Mouse (Mus musculus): ENCODE results near the gene Cntnap5a. TPM values are rescaled to one million over a fixed set of nuclear protein-coding genes. Genes with fewer than 3 reads are reported as not detected.

Cntnap5a gene
- total and polyA plus RNA-seq, 3 experiments, result not detected

GRCm38 (mm10) chr1:115918396-115918795 is 233.8 kb downstream of the Cntnap5a start:
- Histone ChIP-seq H3K4me1 (ENCODE audit: control insufficient read depth in 1 of 2, insufficient read depth in 2 of 2) (no peaks in the 10 kb centered on the region), H3K4me3 (replicated peaks in 1 of 3; ENCODE audit: low read depth in 2 of 3, low read length in 2 of 3, poor library complexity in 1 of 3) (no peak overlapping the region), H3K4me2 (ENCODE audit: insufficient read depth, low read depth, poor library complexity, severe bottlenecking) (no peak overlapping the region), H3K27me3 (replicated peaks) (no peaks in the 10 kb centered on the region), H3K9ac (ENCODE audit: insufficient read depth, low read depth) (no peak overlapping the region), H3K27ac (ENCODE audit: insufficient read depth, low read depth) (no peak overlapping the region), H3K79me2 (replicated peaks; ENCODE audit: control insufficient read depth, extremely low read depth, insufficient read depth, poor library complexity, severe bottlenecking) (no peaks in the 10 kb centered on the region), H3K36me3 (replicated peaks in 1 of 2; ENCODE audit: control insufficient read depth in 1 of 2, insufficient read depth in 1 of 2, low read length in 1 of 2) (no peaks in the 10 kb centered on the region), H3K9me3 (replicated peaks; ENCODE audit: low read length) (peaks cover 33% of the 10 kb centered on the region)
- dilution Hi-C loops (cut with MboI; ENCODE audit: extremely low pct_ligation_motif_present, extremely low pct_unique_long_range_greater_than_20kb, low sequenced_read_pairs), result no loop called here
- TF ChIP-seq ELF1 (IDR thresholded peaks at IDR 0.05; ENCODE audit: low read depth, low read length) (no peak), MAX (IDR thresholded peaks at IDR 0.05; ENCODE audit: low read length) (no peak), MYC (IDR thresholded peaks at IDR 0.05; ENCODE audit: low read depth, low read length) (no peak), BHLHE40 (IDR thresholded peaks at IDR 0.05; ENCODE audit: low read depth, low read length) (no peak)
- in situ Hi-C loops (cut with MboI; ENCODE audit: low pct_ligation_motif_present, low pct_unique_long_range_greater_than_20kb, low sequenced_read_pairs), result no loop called here
- DNase-seq (ENCODE audit: extremely low read depth), result no peak

DNA sequence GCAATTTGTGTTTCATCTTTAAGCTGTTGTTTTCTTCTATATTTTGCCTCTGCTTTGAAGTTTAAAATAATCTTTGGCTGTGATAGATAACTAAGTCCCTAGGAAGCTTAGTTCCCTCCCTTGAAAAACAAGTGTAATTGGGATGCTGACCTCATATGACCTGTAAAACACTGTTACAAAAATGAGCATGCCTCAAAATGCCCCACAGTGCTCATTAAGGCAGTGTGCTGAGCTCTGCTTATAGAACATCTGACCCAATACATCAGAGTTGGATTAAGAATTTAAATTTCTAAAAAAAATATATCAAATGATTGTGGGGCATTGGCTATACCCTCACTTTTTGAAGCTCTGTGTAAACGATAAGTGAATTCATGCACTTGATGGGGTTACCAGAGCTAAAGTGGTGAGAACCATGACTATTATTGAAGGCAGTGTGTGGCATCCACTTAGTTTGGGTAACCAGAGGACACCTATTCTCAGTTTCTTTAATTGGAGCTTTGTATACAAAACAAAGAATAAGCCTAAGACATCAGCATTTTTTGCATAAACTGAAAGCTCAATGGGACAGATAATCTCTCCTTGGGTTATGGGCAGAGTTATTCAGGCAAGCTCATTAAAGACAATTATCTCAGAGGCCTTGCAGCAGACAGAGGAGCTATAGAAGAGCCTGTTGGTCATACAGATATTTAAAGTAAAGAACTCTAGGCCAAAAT is 241.6 kb downstream of the Cntnap5a start:
- H3K27me3 ChIP-seq (replicated peaks), result no peaks in the 10 kb centered on the region
- H3K27ac ChIP-seq (ENCODE audit: insufficient read depth, low read depth), result no peak overlapping the region
- no peaks in the 10 kb centered on the region for H3K4me1 ChIP-seq (ENCODE audit: control insufficient read depth in 1 of 2, insufficient read depth in 2 of 2)
- H3K36me3 ChIP-seq (replicated peaks in 1 of 2; ENCODE audit: control insufficient read depth in 1 of 2, insufficient read depth in 1 of 2, low read length in 1 of 2), result no peaks in the 10 kb centered on the region
- H3K4me3 ChIP-seq (replicated peaks in 1 of 3; ENCODE audit: low read depth in 2 of 3, low read length in 2 of 3, poor library complexity in 1 of 3), result no peak overlapping the region
- in situ Hi-C loops (cut with MboI; ENCODE audit: low pct_ligation_motif_present, low pct_unique_long_range_greater_than_20kb, low sequenced_read_pairs), result no loop called here
- H3K79me2 ChIP-seq (replicated peaks; ENCODE audit: control insufficient read depth, extremely low read depth, insufficient read depth, poor library complexity, severe bottlenecking), result no peaks in the 10 kb centered on the region
- no peak overlapping the region for H3K9ac ChIP-seq (ENCODE audit: insufficient read depth, low read depth)
- no peak for DNase-seq (ENCODE audit: extremely low read depth)
- H3K9me3 ChIP-seq (replicated peaks; ENCODE audit: low read length), result peaks cover 31% of the 10 kb centered on the region
- dilution Hi-C loops (cut with MboI; ENCODE audit: extremely low pct_ligation_motif_present, extremely low pct_unique_long_range_greater_than_20kb, low sequenced_read_pairs), result no loop called here
- TF ChIP-seq TCF12 (IDR thresholded peaks at IDR 0.05; ENCODE audit: low read depth, low read length) (no peak), MAX (IDR thresholded peaks at IDR 0.05; ENCODE audit: low read length) (no peak), MAFK (IDR thresholded peaks at IDR 0.05; ENCODE audit: insufficient replicate concordance, low read length) (no peak), GABPA (IDR thresholded peaks at IDR 0.05; ENCODE audit: insufficient replicate concordance, low read depth, low read length) (no peak), ELF1 (IDR thresholded peaks at IDR 0.05; ENCODE audit: low read depth, low read length) (no peak), NELFE (IDR thresholded peaks at IDR 0.05; ENCODE audit: low read depth, low read length) (no peak)
- no peak overlapping the region for H3K4me2 ChIP-seq (ENCODE audit: insufficient read depth, low read depth, poor library complexity, severe bottlenecking)

DNA sequence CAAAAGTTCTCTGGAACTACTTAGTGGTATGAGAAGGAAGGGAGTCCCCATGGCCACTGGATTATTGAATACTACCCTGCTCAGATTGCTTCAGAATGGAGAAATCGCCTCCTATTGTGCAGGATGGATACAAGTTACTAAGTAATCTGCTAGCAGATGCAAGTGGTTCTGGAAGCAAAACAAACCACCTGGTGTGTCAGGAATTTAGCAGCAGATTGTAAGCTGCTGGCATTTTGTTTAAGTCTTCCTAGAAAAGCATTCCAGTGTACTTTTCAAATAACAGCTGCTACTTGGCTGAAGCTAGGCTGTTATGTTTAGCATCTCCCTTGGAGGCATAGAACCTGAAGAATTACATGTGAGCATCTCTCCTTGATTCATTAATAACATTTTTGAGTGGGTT is 247.5 kb downstream of the Cntnap5a start:
- TF ChIP-seq NRF1 (IDR thresholded peaks at IDR 0.05; ENCODE audit: low read depth, low read length) (no peak), CTCF (conservative IDR thresholded peaks at IDR 0.05 in 1 of 2, IDR thresholded peaks at IDR 0.05 in 1 of 2; ENCODE audit: low read depth in 2 of 2, low read length in 2 of 2) (no peak), UBTF (IDR thresholded peaks at IDR 0.05; ENCODE audit: low read depth, low read length) (no peak)
- Histone ChIP-seq H3K27me3 (replicated peaks) (no peaks in the 10 kb centered on the region), H3K36me3 (replicated peaks in 1 of 2; ENCODE audit: control insufficient read depth in 1 of 2, insufficient read depth in 1 of 2, low read length in 1 of 2) (no peaks in the 10 kb centered on the region), H3K27ac (ENCODE audit: insufficient read depth, low read depth) (no peak overlapping the region), H3K4me1 (ENCODE audit: control insufficient read depth in 1 of 2, insufficient read depth in 2 of 2) (no peaks in the 10 kb centered on the region), H3K79me2 (replicated peaks; ENCODE audit: control insufficient read depth, extremely low read depth, insufficient read depth, poor library complexity, severe bottlenecking) (no peaks in the 10 kb centered on the region), H3K4me2 (ENCODE audit: insufficient read depth, low read depth, poor library complexity, severe bottlenecking) (no peak overlapping the region), H3K4me3 (replicated peaks in 1 of 3; ENCODE audit: low read depth in 2 of 3, low read length in 2 of 3, poor library complexity in 1 of 3) (no peak overlapping the region), H3K9me3 (replicated peaks; ENCODE audit: low read length) (peaks cover 40% of the 10 kb centered on the region), H3K9ac (ENCODE audit: insufficient read depth, low read depth) (no peak overlapping the region)
- dilution Hi-C loops (cut with MboI; ENCODE audit: extremely low pct_ligation_motif_present, extremely low pct_unique_long_range_greater_than_20kb, low sequenced_read_pairs), result no loop called here
- in situ Hi-C loops (cut with MboI; ENCODE audit: low pct_ligation_motif_present, low pct_unique_long_range_greater_than_20kb, low sequenced_read_pairs), result no loop called here
- DNase-seq (ENCODE audit: extremely low read depth), result no peak
